Mouse (Mus musculus) liver, adult (tissue): ENCODE results near the gene Kcnk15.

Source experiments
- GATA4 ChIP-seq: IDR thresholded peaks from 2 replicates; pipeline ENCODE4 v1.6.1; 2014; ENCODE audit warnings: mild to moderate bottlenecking, low read length; ENCODE audit not compliant: insufficient replicate concordance

The Kcnk15 gene

DNA sequence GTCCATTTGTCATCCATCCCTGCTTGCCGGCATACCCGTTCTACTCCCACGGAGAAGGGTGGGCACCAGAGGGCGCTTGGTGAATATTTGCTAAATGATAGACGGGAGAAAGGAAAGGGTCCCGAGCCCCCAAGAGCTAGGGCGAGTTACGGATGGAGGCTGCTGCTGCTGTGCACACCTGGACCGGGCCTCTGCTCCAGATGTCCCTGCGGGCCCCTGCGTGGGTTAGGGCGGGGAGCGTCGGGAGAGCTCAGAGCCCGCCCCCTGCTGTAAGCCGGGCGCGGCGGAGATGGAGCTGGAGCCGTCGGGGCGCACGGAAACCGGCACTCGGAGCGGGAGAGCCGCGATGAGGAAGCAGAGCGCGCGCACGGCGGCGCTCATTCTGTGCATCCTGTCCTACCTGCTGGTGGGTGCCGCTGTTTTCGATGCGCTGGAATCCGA is at the start of gene Kcnk15:
Gene Kcnk15, plus strand, starts transcription at position 191 of the 441 bp plus-strand sequence.
- no peak for TF ChIP-seq GATA4

DNA sequence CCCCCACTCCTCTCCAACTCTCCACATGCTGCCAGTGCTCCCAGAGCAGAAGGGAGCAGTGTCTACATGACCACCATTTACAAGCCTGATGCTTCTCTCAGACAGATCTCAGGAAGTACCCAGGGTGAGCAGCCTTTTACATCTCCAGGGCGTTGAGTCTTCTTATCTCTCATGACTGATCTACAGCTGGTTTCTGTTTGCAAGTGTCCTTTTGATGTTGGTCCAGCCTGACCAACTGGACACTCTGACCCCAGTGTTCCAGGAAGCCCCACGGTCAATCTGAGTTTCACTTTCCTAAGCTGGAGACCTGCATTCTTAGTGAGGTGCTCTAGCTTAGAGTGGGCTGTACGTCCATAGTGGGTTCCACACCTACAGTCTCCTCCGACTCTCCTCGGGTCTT is 49.6 kb upstream of the Kcnk15 start:
- no peak for TF ChIP-seq GATA4

DNA sequence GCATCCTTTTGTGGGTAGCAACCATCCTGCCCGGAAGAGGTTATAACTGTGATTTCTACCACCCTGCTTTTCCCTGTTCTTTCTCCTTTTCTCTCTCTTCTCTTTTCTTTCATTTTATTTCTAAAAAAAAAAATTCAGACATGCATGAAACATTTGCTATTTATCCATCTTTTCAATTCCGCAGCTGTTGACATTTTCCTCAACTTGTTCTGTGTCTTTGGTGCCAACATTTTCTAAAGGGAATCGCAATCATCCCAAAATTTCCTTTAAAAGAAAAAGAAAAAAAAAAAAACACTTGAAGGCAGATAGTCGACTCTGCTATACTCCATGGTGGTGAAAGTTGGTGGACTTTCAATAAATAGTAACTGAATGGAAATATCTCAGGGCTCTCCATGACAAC is 44.3 kb upstream of the Kcnk15 start:
- no peak for TF ChIP-seq GATA4

DNA sequence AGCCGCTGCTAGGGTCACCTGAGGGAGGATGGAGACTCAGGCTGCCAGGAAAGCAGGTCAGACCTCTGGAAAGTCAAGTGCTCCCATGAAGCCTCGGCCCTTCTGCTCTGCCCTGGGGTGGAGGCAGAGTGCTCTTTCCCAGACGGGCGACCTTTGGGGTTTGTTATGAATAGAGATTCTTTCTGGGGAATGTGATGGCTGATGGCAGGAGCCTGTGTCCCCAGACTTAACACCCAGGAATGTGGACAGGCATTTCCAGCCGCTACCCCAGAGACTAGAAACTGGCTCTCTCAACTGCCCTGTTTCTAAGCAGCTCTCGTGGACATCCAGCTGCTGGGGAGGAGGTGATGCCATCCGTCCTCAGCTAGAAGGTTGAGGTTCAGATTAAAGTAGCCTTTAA is 43.7 kb upstream of the Kcnk15 start:
- TF ChIP-seq GATA4 = no peak

DNA sequence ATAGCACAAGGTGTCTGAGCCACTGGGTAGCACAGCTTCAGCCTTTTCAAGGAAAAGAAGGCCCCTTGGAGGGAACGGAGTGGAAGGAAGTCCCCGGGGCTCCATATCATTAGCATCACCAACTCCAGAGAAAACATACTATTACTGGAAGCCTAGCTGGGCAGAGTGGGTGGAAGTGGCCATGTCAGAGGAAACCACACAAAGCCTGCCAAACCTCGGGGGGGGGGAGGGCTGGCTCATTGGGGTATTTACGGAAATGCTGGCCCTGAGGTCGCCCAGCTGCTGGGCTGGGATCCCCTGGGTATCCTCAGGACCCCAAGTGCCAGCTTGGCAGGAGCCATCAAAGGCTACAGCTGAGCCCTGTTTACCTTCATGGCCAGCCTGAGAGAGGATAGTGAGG is 40.4 kb upstream of the Kcnk15 start:
- TF ChIP-seq GATA4 = no peak

DNA sequence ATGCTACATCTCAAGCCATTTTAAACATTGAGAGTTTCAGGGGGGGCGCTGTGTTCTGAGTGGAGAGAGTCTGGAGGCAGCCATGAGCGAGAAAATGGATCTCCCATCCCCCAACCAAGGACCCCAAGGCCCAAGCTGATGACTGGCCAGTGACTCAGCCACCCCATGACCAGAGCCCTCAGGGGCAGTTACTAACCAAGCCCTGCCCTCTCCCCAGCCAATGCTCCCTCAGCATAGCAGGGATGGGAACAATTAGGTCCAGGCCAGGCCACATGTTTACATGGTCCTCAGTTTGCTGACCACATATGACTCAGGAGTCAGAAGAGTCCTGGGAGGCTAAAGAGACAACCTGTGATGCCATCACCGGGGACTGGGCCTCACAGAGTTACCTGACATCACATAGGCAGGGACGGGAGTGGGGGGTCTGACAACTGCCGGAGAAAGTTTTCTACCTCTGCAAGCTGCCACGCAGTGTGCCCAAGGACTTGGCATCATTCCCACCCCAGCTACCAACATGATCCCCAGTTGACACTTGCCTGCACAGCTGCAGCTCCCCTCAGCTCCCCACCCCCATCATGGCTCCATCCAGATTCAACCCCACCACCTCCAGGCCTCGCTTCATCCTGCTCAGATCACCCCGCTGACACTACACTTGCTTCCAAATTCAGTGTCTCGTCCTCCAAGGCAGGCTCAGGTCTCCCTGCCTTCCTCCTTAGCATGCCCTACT is 38.5 kb upstream of the Kcnk15 start:
- TF ChIP-seq GATA4 = no peak

DNA sequence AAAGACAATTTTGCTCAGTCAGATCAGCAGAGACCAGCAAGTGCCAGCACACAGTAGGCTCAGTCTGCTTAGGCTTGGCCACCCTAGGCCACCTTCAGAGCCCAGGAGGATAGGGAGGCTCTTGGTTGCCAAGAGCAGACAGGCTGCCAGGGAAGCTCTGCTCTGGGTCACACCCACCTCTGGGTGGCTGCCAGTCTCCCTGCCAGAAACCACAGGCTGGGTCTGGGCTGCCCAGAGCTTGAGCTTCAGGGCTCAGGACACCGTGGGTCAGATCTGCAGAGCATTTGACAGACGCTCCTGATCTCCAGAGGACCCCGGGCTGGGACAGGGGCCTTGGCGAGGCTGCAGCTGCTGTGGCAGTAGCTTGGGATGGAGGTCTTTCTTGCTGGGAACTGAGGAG is 32.8 kb upstream of the Kcnk15 start, which contains the start of gene Ccn5:
Gene Ccn5, plus strand, starts transcription at position 255 of the 400 bp plus-strand sequence.
- TF ChIP-seq GATA4 = no peak

DNA sequence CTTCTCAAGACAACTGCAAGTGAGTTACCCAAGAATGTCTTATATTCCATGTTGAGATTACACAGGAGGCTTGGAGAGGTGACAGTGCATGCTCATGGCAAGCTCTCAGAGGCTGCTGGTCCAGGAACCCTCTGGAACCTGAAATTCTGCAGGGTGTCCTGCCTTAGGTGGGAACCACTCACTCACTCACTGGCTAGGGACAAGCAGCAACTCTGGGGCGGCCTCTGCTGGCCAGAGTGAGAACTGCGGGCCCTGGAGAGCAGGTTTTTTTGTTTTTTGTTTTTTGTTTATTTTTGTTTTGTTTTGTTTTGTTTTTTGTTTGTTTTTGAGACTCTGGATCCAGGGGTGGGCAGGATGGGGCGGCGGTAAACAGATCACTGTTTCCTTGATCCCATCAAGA is 30.2 kb upstream of the Kcnk15 start:
- no peak for TF ChIP-seq GATA4

DNA sequence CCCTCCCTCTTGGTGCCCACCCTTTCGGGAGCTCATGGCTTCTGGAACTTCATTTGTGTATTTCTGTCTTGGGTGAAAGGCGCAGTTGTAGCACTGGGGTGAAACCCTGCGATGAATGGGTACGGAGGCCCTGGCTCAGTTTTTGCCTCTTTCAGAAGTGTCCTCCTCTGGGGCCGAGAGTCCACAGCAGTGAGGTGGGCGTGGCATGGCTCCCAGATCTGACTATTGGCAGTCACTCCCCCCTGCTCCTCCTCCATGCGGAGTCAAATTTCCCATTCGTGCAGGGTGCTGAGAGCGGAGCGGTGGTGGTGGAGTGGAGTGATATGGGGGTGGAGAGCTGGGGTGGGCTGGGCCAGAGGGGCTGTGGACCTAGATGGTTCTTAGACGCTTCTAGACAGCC is 29.7 kb upstream of the Kcnk15 start:
- TF ChIP-seq GATA4 = no peak

DNA sequence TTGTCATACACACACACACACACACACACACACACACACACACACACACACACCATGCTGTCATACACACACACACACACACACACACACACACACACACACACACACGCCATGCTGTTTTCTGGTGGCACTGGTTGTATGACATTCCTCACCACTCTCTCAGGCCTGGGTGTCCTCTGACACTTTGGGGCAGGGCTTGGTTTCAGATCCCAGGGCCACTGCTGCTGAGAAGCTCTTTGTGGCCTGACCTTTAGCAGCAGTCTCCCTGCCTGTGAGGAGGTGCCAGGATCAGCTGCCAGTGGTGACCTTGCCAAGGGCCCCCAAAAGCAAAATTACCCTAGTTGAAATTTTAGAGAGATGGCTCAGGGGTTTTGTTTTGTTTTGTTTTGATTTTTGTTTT is 27.6 kb upstream of the Kcnk15 start:
- TF ChIP-seq GATA4 = no peak

DNA sequence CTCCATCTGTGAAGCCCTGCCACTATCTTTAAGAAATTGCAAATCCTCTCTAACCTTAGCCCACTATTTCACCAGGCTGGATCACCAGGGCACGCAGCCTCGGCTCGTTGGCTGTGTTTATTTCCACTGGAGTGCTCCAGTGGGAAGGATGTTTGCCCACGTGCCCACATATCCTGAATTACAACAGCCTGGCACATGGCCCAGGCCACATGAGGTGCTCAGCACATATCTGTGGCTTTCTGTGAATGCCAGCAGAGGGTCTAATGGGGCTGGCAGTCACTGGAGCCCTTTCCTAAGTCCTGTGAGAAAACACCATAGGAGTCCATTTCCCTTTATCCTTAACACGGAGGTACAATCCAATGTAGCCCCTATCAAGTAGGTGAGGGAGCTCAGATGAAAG is 27.0 kb upstream of the Kcnk15 start:
- no peak for TF ChIP-seq GATA4

DNA sequence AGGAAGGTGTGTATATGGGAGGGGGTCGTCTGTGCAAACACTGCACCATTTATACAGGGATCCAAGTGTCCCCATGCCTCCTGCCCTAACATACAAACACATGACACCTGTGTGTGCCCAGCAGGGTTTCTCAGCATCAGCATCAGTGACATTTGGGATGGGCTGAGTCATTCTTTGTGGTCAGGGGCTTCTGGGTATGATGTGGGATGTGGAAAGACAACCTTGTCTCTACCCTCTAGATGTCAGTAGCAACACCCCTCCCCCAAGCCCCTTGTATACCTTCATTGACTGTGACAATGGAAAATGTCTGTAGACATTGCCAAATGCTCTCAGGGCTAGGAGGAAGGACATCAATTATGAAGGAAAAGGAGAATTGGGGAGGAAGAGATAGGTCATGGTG is 22.3 kb upstream of the Kcnk15 start:
- TF ChIP-seq GATA4 = no peak

DNA sequence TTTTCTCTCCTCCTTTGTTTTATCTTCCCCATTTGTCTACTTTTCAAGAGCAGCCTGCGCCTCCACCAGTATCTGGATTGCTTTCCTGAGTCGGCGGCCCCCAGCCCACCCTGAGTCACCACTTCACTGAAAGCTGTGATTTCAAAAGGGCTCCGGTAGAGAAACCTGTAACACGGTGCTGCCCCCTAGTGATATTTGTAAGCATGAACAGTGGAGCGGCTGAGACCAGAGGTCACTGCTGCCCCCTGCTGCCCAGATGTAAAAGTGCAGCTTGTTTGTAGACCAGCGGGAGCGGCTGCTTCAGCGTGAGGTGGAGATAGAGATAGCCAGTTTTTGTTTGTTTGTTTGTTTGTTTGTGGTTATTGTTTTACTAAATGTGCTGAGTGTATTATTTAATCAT is 15.4 kb upstream of the Kcnk15 start:
- no peak for TF ChIP-seq GATA4

DNA sequence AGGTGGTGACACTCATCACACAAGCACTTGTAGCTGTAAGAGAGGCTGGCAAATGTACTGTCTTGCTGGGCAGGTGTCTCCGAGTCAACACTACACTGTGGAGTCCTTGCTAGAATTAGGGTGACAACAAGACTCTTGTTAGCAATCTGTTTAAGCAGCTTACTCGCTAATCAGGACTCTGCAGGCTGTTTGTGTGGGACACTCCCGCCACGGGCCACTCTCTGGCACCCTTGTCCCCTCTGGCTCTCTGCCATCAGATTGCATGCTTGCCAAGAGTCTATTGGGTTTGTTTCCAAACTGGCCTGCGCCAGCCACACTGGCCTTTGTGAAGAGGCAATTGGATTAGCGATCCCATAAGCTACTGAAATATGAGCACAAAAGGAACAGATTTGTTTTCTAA is 13.9 kb upstream of the Kcnk15 start:
- no peak for TF ChIP-seq GATA4

DNA sequence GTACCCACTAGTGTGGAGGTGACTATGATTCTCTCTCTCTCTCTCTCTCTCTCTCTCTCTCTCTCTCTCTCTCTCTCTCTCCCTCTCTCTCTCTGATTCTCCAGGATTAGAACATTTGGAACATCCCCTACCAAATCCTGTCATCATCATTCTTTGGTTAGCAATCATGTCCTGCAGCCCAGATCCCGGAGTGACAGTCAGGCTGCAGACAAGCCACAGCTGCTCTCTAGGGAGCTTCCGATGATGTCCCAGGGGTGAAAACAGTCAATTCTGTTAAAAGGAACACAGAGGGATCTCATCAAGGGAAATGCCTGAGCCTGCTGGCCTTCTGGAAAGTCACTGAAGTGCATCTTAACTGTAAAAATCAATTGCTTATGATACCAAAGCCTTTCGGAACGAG is 11.4 kb upstream of the Kcnk15 start:
- TF ChIP-seq GATA4 = no peak

DNA sequence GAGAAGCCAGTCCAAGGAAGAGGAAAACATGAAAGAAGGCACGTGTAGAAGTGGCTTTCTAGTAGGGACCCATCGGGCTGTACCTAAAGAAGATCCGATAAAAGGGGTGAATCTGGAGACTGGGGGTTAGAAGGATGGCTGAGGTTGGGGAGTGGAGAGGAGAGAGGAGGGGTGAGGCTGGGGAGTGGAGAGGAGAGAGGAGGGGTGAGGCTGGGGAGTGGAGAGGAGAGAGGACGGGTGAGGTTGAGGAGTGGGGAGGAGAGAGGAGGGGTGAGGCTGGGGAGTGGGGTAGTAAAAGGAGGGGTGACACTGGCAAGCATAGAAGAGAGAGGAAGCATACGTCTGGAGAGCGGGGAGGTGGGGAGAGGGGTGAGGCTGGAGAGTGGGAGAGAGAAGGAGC is 3.8 kb downstream of the Kcnk15 start:
- TF ChIP-seq GATA4 = no peak

DNA sequence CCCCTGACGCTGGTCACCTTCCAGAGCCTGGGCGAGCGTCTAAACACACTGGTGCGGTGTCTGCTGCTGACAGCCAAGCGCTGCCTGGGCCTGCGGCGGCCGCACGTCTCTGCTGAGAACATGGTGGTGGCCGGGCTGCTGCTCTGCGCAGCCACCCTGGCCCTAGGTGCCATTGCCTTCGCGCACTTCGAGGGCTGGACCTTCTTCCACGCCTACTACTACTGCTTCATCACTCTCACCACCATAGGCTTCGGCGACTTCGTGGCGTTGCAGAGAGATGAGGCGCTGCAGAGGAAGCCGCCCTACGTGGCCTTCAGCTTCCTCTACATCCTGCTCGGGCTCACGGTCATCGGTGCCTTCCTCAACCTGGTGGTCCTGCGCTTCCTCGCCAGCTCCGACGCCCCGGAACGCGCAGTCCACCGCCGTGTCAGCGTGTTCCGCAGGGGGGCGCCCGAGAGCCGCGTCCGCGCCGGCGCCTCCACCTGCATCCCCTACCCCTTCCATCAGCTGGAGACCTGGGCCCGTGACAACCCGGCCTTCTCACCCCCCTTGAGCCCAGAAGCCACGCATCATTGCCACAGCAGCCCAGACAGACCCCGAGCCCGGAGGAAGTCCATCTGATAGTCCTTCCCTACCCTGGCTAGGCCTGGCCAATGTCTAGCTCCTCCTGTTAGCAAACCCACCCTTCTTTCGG is 5.0 kb downstream of the Kcnk15 start:
- TF ChIP-seq GATA4 = no peak
